Mouse (Mus musculus) kidney, adult 8-10 months (tissue): Measurements from ENCODE around the gene Tead4.
"Not testable (repeated sequence)": the region's sequence is repeated elsewhere in the genome, so short reads cannot be mapped to it uniquely, and the experiment has no call there.

Experiments
- DNase-seq, 2 experiments: peaks; one replicate each; pipeline ENCODE4 v3.0.0; 2022

The Tead4 gene

GRCm38 (mm10) chr6:128232216-128232615, 68.4 kb downstream of the Tead4 start:
- DNase-seq: no peak

- no peak for DNase-seq
These were observed 68.9 kb downstream of the Tead4 start for GRCm38 (mm10) chr6:128231741-128232140.

- peak; percentile 8 to 13 for DNase-seq
These were observed 73.1 kb downstream of the Tead4 start for GRCm38 (mm10) chr6:128227438-128228017.

- no peak for DNase-seq
These were observed 73.7 kb downstream of the Tead4 start for GRCm38 (mm10) chr6:128226941-128227340.

GRCm38 (mm10) chr6:128225846-128226176, 74.8 kb downstream of the Tead4 start:
- no peak for DNase-seq

- DNase-seq: no peak
These were observed 75.4 kb downstream of the Tead4 start for GRCm38 (mm10) chr6:128225009-128225845.

GRCm38 (mm10) chr6:128223159-128223558, 77.5 kb downstream of the Tead4 start:
- no peak for DNase-seq

GRCm38 (mm10) chr6:128215004-128215403, 85.6 kb downstream of the Tead4 start:
- not testable (repeated sequence) for DNase-seq

- DNase-seq: not testable (repeated sequence)
These were observed 91.4 kb downstream of the Tead4 start for GRCm38 (mm10) chr6:128209199-128209598.

- no peak for DNase-seq
These were observed 92.0 kb downstream of the Tead4 start for GRCm38 (mm10) chr6:128208491-128209170.

- no peak for DNase-seq
These were observed 97.1 kb downstream of the Tead4 start for GRCm38 (mm10) chr6:128203557-128203956.

GRCm38 (mm10) chr6:128200847-128201640, 99.6 kb downstream of the Tead4 start:
- peak; percentile 57 to 83 for DNase-seq

GRCm38 (mm10) chr6:128200116-128200846, 100.3 kb downstream of the Tead4 start:
- peak; percentile 100 for DNase-seq

GRCm38 (mm10) chr6:128183521-128183920, 117.1 kb downstream of the Tead4 start:
- DNase-seq: no peak

- DNase-seq: no peak
These were observed 119.4 kb downstream of the Tead4 start for GRCm38 (mm10) chr6:128181176-128181575.

- DNase-seq: no peak
These were observed 121.0 kb downstream of the Tead4 start for GRCm38 (mm10) chr6:128179651-128180050.

- no peak for DNase-seq
These were observed 121.4 kb downstream of the Tead4 start for GRCm38 (mm10) chr6:128179247-128179646.

GRCm38 (mm10) chr6:128178681-128179080, 121.9 kb downstream of the Tead4 start:
- DNase-seq: no peak
